Mouse (Mus musculus) adipocyte (in vitro differentiated cells): ENCODE results near the gene Arfgef2.
A peak's percentile ranks its signal among the peaks of the same experiment; 100 is the strongest.

Experiments
- DNase-seq: peaks from one replicate; pipeline ENCODE4 v3.0.0-alpha.2; 2016; ENCODE audit warnings: low spot score

Gene Arfgef2

DNA sequence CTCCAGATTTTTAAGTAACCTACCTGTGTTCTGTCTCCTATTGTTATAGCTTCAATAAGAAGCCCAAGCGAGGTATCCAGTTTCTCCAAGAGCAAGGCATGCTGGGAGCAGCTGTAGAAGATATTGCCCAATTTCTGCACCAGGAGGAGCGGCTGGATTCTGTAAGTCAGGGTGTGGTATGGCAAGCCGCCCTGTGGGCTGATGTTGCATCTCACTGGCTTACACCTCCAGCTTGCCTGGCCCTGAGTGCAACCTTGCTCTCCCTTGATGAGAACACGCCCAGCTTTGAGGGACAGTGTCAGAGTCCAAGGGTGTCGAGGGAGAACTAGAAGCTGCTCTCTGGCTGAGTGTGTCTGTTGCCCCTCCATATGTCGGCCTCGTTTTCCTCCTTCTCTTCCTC, 53.8 kb downstream of the Arfgef2 start:
- peak; percentile 22 for DNase-seq

DNA sequence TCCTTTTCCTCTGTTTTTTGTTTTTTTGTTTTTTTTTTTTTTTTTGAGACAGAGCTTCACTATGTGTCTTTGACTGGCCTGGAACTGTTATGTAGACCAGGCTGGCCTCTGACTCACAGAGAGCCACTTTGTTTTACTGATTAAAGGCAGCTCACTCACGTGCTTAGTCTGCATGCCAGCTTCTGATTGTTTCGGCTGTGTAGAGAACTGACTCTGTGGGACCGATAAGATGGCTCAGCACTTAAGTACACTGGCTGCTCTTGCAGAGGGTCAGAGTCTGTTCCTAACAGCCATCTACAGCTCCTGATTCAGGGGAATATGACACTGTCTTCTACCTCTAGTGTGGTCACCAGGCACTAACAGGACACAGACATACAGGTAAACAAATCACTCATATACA, 57.1 kb downstream of the Arfgef2 start:
- no peak for DNase-seq

DNA sequence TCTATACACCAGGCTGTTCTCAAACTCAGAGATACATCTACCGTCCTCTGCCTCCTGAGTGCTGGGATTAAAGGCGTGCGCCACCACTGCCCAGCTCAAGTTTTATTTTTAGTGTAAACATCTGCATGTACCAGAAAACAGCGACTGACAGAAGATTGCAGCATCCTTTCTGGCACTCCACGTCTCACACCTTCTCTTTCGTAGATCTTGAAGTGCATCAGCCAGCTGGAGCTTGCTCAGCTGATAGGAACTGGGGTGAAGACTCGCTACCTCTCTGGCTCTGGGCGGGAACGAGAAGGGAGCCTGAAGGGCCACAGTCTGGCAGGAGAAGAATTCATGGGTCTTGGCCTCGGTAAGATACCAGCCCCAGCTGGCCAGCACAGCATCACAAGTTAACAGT, 60.1 kb downstream of the Arfgef2 start:
- DNase-seq = no peak

DNA sequence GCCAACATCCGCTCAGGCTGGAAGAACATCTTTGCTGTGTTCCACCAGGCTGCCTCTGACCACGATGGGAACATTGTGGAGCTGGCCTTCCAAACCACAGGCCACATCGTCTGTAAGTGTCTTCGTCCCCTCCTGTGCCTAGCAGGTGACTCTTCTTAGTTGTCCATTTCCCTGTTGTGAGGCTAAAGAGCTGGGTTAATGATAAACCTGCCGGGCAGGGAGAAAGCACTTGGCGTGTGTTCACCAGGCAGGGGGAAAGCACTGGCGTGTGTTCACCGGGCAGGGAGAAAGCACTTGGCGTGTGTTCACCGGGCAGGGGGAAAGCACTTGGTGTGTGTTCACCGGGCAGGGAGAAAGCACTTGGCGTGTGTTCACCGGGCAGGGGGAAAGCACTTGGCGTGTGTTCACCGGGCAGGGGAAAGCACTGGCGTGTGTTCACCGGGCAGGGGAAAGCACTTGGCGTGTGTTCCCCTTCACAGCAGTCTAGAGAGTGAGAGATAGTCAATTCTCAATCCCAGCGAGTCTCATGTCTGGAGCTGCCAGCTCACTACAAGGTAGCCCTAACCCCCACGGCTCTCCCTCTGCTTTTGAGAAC, 65.0 kb downstream of the Arfgef2 start:
- no peak for DNase-seq

DNA sequence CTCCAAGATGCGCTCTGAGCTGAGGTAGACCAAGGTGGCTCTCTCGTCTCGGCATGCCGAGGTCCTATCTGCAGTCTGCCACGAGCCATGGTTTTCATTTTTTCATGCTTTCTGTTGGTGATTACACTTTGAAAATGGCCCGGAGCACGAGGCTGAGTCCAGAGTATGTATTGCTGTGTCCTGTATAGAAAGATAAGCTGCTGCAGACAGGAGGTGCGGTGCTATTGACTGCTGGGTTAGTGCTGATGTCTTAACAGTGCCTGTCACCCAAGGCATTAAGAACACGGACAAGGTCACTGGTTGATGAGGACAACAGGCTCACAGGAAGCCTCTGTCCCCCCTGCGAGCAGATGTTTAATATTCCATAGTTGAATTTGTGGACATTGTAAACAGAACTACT, 65.5 kb downstream of the Arfgef2 start:
- no peak for DNase-seq

DNA sequence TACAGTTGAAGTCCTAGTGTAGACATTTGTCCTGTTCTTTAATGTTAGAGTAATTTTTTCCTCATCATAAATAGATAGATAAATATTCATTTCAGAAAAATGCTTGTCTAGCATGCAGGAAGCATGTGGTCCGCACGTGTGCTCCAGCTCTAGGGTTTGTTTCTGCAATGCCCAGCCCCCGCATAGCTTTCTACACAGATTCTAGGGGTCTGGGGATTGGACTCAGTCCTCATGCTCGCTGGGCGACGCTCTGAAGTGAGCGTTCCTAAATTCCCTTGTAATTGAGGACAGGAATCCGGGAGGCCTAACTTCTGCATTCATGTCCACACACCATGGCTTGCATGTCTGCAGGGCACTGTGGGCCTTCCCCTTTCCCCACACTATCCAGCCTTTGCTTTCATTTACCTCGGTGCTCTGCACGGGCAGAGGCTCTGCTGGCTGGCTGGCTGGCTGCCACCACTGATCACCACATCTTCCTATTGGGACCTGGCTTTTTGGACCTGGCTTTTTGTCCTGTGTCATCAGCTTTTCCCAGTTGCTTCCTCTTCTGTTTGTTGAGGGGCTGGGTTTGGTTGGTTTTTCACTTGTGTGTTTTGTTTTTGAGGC, 69.4 kb downstream of the Arfgef2 start:
- no peak for DNase-seq

DNA sequence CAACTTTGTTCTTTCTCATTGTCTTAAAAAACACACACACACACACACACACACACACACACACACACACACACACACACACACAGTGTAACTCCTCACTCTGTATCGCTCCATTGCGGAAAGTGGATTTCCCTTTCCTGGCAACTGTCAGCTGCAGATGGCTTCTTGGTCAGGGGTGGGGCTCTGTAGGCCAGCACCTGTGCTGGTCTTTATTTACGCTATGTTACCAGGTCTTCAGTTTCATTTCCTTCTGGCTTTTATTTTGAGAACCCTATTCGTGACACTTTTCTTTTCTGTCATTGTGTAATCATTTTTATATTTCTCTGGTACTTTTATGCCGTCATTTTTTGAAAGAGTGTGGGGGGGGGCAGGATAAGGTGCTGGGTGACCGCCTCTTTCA, 70.2 kb downstream of the Arfgef2 start:
- DNase-seq = no peak

DNA sequence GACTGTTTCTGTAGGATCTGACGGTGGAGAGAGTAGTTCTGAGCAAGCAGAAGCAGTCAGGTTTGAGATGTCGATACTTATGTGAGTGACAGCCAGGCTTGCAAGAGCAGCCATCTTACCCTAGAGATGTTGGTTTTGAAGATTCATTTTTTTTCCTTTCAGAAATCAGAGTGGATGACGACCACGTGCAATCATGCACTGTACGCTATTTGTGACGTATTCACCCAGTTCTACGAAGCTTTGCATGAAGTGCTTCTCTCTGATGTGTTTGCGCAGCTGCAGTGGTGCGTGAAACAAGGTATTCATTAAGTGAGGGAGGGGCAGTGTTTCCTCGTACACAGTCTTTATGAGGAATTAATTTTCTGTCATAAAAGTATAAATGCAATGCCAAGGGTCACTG, 70.9 kb downstream of the Arfgef2 start:
- no peak for DNase-seq

DNA sequence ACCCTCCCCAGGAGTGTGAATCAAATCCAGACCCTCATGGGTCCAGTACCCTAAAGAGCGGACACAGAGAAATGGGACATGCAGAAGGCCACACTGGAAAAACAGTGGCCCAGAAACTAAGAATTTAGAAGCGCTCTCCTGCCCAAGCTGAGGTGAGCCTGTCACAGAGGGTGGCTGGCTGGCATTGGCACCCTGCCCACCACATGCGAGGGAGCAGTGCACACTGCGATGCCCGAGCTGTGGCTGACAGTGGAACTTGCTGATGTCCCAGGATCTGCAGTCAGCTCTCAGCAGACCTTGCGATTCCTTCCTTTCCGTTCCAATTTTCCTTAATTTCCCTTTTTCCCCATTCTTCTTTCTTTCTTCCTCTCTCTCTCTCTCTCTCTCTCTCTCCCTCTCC, 79.7 kb downstream of the Arfgef2 start:
- no peak for DNase-seq

DNA sequence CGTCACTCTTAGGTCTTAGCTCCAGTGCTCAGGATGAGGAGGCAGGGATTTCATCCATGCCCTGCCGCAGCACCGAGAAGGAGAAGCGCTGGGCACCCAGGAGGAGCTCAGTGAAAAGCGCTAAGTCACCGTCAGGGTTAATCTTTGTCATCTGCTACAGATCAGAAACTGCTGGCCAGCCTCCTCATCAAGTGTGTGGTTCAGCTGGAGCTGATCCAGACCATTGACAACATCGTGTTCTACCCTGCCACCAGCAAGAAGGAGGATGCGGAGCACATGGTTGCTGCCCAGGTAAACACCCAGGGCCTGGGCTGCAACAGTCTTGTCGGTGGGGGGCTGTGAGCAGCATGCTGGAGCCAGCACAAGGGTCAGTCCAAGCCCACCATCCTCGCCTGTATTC, 80.2 kb downstream of the Arfgef2 start:
- no peak for DNase-seq

DNA sequence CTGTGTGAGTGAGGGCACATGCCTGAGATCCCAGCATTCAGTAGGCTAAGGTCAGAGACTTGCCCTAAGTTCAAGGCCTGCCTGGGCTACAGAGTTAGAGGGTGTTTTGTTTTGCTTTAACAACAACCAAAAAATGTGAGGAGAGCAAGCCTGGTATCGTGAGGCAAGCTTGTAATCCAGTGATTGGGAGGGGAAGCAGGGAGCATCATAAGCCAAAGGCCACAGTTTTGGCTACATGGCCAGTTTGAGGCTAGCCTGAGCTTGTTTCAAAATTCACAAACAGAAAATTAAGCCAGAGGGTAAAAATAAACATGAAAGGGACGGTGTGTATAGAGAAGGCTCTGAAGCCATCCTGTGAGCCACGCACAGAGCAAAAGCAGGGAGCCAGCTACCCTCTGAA, 80.8 kb downstream of the Arfgef2 start:
- DNase-seq = no peak

DNA sequence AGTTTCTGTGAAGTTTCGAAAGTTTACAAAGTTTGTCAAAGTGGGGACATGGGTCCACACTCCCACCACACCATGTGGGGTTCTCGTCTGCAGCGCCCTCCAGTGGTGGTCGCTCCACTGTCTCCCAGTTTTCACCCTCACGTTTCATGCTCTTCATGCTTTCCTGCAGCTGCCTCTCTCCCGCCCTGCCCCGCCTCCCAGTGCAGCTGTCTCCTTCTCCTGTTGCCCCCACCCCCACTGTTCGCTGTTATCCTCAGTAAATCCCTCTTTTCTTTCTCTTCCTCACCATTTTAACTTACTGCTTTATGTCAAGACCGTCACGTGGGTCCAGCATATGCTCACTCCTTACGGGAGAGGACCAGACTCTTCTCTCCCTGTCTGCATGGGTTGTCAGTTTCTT, 82.4 kb downstream of the Arfgef2 start:
- DNase-seq = no peak

DNA sequence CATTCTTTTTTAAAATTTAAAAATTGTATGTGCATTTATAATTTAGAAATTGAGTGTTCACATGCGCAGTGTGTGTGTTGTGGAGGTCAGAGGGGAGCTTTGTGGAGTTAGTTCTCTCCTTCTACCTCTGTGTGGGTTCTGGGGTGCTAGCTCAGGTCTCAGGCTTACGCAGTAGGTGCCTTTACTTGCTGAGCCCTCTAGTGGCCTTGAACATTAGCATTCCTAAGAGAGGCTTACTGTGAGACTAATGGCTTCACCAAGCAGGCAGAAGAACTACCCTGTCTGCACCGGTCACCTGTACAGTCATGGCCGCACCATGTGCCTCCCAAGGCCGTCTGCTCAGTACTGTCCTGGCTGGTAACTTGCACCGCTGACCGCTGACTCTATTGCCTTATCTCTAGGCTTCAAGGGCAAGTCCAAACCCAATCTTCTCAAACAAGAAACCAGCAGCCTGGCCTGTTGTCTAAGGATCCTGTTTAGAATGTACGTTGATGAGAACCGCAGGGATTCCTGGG, 86.0 kb downstream of the Arfgef2 start:
- DNase-seq = no peak

DNA sequence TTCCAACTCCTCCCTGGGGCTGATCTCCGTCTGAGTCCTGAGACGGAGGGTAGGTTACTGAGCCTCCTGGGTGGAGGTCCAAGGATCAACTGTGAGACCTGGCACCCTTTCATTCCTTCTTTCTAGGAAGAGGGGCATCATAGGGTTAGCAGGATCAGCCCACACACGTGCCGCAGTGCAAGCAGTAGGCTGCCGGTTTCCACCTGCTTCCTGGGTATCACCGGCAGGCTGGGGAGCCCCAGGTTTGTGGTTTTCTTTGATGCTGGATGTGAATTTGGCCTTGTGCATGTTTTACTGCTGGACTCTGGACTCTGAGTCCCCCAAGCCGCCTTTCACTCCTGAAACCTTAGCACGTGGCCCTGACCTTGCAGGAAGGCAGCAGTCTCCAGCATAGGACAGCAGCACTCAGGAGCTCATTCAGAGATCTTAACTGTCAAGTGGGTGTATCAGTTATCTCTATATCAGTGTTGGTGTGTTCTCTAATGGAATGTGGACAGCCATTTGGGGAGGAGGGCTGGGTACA, 86.8 kb downstream of the Arfgef2 start:
- no peak for DNase-seq

DNA sequence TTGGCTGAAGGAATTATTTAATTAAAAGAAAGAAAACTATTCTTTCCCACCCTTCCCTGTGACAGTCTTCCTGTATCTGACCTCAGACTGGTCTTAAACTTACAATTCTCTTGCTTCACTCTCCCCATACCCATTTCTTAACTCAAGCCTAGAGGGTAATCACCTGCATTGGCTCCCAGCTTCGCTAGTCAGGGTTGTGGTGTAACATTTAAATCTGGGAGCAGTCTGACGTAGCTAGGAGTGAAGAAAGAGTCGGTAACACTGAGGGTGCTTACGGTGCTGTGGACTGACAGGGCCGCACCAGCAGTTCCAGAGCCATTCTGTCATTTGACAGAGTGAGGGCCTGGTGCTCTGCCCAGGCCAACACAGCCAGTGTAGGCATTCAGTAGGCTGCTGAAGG, 87.6 kb downstream of the Arfgef2 start:
- DNase-seq = no peak

DNA sequence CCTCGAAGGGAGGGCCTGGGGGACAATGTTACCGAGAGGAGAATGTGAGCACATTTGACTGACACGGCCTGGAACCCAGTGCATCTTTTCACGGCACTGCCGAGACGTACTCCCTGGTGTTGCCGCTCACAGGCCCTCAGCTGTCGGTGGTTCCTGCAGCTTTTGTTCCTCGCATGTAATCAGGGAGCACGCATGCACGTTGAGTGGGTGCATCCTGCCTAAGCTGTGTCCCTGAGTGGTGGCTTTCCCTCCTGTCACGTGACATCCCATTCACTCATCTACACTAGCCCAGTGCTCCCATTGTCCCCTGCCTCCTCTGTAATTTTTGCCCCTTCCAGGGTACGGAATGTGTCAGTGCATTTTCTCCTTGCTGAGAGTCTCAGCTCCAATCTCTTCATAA, 91.0 kb downstream of the Arfgef2 start:
- no peak for DNase-seq

DNA sequence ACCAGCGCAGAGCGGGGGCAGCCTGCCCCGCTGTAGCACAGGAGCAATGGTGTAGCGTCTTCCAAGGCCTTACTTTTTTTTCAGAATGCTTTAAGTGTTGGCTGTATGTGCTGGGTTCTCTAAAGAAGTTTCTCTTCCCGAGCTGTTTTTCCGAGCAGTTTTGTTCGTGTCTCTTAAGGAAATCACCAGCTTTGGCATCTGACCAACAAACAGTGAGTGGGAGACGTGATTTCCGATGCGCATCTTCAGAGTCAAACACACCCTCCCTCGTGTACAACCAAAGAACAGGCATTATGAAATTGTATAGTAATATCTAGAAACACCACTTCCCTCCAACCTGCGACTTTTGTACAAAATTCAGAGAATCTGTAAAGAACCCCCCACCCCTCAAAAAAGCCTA, 91.6 kb downstream of the Arfgef2 start:
- no peak for DNase-seq

DNA sequence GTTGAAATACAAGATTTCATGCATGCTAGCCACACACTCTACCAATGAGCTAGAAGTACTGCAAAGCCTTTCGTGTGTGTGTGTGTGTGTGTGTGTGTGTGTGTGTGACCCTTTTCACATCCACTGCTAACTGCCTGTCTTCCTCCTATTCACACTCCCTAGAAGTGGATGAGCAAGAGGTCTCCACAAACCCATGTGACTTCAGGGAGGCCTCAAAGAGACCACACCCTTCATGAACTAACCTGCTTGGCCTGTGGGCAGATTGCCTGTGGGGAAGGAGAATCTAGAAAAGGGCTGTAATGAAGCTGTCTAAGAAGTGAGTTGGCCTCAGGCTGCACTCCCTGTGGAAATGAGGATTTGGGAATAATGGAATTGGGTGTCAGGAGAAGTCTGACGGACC, 93.8 kb downstream of the Arfgef2 start:
- DNase-seq = no peak

DNA sequence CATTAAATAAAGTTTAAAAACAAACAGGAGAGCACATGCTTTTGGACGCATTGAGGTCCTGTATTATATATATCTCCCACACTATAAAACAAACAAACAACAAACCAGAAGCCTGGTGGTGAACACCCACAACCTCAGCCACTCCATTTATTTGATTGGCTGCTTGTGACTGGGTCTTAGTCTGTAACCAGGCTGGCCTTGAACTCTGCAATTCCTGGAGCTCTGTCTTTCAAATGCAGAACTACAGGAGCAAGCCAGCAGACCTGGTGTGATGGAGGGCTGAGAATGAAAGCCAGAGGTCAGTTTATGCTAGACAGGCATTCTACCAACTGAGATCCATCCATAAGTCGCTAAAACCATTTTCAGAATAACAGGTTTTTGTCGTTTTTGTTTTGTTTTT, 94.4 kb downstream of the Arfgef2 start:
- no peak for DNase-seq

DNA sequence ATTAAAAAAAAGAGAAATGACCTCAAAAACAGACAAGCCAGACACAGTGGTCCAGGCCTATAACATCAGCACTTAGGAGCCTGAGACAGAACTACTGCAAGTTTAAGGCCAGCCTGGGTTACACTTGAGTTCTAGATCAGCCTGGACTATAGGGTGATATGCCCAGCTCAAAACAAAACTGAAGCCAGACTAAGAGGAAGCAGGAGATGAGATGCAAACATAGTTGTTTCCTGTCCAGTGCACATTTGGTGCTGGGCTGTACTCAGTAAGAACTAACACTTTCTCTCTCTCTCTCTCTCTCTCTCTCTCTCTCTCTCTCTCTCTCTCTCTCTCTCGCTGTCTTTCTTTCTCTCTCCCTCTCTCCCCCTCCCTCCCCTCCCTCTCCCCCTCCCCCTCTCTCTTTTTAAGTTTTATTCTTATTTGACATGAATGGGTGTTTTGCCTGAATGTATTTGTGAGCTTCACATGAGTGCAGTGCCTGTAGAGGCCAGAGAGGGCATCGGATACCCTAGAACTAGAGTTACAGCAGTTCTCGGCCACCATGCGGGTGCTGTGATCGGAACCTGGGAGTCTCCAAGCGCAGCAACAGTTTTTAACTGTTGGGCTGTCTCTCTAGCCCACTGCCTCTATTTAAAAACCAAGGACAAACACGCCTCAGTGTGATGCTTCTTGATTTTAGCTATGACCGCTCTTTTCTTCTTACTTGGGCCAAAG, 95.6 kb downstream of the Arfgef2 start:
- no peak for DNase-seq

DNA sequence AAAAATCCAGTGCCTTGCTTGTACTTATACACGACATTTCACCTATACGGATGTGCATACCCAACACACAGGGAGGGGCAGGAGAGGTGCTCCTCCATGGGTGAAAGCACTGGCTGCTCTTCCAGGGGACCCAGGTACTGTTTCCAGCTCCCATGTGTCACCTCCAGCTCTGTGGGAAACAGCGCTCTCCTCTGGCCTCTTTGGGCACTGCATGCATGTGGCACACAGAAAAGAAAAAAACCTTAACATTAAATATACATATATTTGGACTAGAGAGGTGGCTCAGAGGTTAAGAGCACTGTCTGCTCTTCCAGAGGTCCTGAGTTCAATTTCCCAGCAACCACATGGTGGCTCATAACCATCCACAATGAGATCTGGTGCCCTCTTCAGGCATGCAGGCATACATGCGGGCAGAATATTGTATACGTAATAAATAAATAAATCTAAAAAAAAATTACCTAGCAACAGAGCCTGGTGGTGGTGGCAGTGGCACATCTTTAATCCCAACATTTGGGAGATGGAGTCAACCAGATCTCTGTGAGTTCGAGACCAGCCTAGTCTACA, 98.4 kb downstream of the Arfgef2 start:
- DNase-seq = no peak

DNA sequence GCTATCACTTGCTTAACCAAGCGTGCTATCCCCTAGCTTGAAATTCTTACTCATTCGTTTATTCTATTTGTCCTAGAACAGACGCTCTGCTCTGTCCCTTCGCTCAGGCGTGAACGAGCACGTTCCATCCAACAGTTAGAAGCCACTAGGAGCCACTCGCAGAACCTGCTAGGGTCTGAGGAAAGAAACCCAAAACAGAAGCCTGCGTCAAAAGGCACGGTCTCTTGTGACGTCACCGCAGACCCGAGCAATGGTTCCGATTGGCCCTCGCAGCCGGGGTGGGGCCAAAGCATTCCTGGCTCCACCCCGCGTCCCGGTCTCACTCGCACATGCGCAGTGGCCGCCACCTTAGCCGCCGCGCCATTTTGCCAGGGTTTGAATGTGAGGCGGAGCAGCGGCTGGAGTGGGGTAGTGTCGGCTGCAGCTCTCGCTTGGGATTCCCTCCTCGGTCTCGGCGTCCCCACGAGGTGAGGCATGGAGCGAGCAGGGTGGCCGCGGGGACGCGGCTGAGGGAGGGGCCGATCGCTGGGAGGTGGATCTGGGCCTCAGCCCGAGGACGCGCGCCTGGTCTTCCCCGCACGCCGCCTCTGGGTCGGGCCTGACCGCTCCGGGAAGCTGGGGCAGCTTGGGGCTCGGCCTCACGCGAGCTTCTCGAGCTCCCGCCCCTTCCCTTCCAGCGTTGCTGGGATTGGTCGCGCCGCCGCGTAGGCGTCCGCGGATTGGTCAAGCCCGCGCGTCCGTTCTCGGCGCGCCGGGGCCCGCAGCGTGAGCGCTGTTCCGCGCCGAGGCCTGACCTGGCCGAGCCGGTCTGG, 100.5 kb downstream of the Arfgef2 start, which contains the start of gene Cse1l:
Gene Cse1l, plus strand, starts transcription at position 330 of the 812 bp plus-strand sequence.
- peak; percentile 98 for DNase-seq
